Mouse (Mus musculus) cerebellum, adult (tissue): Measurements from ENCODE around the gene CK137956.

Experiments
- ATAC-seq: cut with Nextera tagmentation; 2 replicates; pipeline ENCODE4 v1.9.2; 2017; ENCODE audit warnings: mild to moderate bottlenecking, moderate library complexity, mixed read lengths; ENCODE audit not compliant: insufficient number of reproducible peaks, low FRiP score, low TSS enrichment

Gene CK137956

DNA sequence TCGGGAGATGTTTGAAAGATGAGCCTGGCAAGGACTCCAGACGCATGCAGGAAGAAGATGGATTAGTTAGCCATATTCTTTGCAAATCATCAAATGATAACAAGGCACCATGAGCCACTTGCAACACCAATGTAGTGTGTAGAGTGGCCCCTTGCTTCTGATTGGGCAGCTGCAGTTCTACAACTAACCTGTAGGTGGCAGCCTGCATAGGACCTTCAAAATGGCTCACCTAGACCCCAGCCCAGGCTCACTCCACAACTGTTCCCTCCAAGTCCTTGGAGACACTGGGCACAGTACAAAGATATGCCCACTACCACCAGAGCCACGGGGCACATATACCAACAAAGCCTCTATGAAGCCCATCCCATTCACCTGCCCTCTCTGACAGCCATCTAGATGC lies 35.4 kb downstream of the CK137956 start:
- ATAC-seq: no peak

- ATAC-seq: no peak
Observed at GRCm38 (mm10) chr4:127913551-127913950, 57.2 kb downstream of the CK137956 start.

DNA sequence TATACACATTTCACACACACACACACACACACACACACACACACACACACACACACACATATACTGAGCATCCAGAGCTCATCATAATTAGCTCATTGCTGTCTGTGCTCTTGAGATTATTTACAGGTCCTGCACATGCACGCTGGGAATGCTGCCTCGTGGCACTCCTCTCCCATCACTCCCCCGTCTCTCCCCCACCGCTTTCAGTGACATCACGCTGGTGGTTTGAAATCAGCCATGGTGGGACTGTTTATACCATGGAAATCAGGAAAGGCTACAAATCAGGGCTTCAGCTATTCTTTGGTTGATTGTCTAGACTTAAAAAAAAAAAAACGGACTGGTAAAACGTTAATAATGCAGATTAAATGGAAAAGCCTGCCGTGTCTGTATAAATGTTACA lies 63.6 kb downstream of the CK137956 start:
- no peak for ATAC-seq

GRCm38 (mm10) chr4:127903954-127904353 lies 66.8 kb downstream of the CK137956 start:
- ATAC-seq: no peak

DNA sequence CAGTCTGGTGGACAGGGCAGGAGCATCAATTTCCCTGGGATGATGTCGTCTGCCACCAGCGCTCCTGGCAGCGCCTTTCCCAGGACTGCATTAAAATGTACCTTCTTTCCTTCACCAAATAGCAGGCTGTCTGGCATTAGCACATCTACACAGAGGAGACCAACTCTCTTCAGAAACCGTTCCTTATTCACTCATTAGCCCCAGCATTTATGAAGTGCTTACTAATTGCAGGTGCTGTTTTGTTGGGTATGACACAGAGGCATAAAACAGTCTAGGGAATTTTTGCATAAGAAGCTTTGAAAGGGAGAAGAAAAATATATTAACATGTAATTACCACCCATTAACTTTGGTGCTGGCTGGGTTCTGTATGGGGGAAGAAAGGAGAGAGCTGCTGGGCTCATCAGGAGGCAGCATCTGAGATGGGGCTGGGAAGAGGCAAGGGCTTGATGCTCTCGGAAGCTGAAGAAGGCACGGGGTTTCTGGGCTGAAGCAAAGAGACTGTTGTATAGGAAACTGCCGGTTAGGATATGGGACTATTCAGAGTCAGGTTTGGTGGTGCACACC lies 69.8 kb downstream of the CK137956 start:
- ATAC-seq: no peak

DNA sequence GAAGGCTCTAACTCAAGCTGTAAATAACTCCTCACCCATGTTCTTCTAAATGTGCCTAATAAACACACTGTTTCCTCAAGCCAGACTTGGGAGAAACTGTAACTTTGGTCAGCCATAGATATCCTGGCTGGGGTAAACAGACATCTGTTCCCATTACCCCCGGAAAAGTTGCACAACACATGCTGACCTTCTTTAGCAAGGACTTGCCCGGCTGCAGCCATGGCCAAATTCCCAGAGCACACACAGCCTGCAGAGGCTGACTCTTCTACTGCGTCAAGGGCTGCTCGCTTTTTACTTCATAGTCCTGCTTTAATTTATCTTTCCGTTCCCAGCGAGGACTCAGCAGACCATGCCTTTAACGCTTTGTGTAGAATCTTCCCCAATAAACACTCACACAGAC lies 81.7 kb downstream of the CK137956 start:
- ATAC-seq: no peak

DNA sequence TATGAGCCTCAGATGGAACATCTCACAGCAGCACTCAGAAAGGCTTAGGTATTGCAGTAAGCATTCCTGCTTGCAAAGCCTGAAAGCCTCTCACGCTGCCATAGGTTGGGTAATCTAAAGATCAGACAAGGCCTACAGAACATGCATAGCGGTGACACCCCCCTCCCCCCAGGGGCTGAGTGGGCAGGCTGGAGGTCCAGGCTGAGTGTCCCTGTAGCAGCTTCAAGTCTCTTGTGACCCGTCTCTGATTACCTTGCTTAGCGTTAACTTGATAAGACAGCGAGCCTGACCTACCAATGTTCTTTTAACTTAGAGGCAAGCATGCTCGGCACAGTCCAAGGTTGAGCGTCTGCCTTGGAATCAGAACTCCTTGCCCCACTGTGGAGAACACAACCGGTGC lies 91.8 kb downstream of the CK137956 start:
- no peak for ATAC-seq
